Mouse (Mus musculus) erythroblast, adult 5-6 weeks (primary cell): ENCODE measurements at regions not wholly inside any gene's neighbourhood (a gene's known extent, or its start where the extent isn't known, plus 50 kb on each side); places are given as distances from the start of the nearest gene placed in this dataset.
"Not testable (repeated sequence)": the region's sequence is repeated elsewhere in the genome, so short reads cannot be mapped to it uniquely, and the experiment has no call there.

Experiments
- ATAC-seq: replicated peaks from 2 replicates; pipeline ENCODE4 v1.8.0; 2016; ENCODE audit warnings: moderate number of reproducible peaks, mild to moderate bottlenecking, moderate TSS enrichment, inconsistent platforms; ENCODE audit not compliant: poor library complexity, low FRiP score, severe bottlenecking

DNA sequence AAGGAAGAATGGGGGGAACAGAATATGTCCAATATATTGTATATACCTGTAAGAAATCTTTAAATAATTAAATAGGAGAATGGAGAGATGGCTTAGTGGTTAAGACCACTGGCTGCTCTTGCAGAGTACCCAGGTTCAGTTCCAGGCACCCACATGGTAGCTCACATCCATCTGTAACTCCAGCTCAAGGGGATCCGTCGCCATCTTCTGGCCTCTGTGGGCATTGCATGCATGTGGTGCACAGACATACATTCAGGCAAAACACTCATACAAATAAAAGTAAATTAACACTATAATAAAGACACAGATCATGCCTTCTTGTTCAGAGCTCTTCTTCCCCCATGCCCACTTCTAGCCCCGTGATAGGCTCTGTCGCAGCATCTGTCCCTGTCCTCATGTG, 132.0 kb downstream of the Tomm20 start:
- ATAC-seq: no peak

GRCm38 (mm10) chr8:126812777-126813176, 132.9 kb downstream of the Tomm20 start:
- ATAC-seq: no peak

DNA sequence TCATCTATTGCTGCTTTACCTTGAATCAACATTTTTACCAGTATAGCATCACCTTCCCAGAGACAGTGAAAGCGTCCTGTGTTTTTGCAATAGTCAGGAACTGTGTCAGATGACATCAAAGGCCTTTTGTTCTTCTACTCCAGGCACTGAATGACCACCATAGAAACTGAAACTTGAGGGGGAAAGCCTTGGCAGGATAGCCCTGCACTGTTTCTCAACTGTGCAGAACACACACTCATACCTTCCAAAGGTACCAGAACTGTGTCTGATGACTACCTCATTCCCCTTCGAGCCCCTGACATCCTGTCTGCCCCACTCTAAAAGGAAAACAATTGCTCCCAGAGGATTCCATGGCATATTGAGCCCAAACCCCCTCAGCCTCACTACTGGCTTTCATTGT, 134.3 kb downstream of the Tomm20 start:
- ATAC-seq: not testable (repeated sequence)

DNA sequence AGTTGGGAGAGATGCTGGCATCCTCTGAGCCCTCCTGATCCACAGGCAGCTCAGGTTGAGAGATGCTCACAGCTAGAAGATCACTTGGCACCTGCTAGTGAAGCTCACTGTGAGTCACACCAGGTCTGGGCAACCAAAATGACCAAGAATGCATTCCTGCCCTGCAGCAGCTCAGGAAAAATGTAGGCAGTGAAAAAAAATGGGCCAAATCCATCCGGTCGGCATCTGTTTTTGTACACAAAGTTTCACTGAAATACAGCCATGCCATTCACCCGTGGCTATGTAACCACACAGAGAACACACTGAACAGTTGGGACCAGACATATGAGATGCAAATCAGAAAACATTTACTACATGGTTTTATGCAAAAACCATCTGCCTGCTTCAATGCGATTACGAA, 135.1 kb downstream of the Tomm20 start:
- ATAC-seq: no peak

GRCm38 (mm10) chr8:126809321-126809720, 136.3 kb downstream of the Tomm20 start:
- ATAC-seq: no peak

DNA sequence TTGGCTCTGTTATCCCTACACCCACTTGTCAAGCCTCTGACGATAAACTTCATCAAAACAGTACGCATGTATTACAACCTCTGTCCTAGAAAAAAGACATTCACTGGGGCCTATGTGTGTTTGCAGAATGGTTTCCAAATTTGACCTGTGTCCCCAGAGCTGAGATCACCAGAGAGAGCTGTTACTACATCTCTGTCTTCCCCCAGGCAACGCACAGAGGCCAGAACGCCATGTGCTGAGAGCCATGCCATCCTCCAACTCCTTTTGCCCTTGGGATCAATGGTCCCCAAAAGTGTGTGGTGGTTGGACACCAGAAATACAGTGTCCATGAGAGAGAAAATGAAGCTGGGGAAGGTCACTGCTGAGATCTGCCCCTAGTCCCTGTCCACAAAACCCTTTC, 137.1 kb downstream of the Tomm20 start:
- ATAC-seq: no peak

DNA sequence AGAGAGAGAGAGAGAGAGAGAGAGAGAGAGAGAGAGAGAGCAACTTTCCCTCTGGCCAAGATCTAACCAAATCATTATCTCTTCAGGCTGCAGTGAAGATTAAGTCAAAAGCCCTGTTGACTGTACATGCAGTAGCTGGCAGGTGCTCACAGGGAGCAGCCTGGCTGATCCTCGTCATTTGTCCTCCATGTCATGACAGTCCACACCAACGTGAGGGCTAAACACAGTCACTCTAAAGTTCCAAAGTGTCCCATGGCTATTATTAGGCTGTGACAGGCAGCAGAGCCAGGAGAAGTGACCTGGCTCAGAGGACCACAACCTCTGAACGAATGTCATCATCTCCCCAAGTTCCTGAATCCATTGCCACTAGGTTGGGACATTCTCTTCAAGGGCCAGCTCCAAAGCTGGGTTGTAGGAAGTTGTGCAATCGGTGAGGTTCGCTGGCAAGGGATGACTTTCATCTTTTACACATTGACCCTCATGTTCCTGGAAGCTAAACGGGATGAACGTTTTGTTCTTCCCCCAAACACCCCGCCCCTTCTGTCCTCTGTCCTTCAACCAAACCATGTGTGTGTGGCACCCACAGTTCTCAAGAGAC, 138.4 kb downstream of the Tomm20 start:
- no peak for ATAC-seq

GRCm38 (mm10) chr8:126806591-126806990, 139.1 kb downstream of the Tomm20 start:
- ATAC-seq: no peak

DNA sequence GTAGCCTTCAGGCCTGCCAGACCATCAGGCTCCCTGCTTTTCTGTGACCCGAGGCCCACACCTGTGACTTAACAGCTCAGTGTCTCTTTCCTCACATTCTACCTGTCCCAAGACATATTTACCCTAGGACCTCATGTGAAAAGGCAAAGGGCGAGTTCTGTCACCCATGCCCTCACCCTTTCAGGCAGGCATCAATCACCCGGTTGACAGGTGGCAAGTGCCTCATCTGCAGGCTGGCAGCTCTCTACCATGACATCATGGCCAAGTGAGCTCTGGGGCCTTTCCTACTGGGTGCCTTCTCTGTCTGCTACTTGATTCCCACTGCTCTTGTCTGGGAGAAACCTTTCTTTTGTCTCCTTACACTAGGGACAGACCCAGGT, 139.5 kb downstream of the Tomm20 start:
- no peak for ATAC-seq

DNA sequence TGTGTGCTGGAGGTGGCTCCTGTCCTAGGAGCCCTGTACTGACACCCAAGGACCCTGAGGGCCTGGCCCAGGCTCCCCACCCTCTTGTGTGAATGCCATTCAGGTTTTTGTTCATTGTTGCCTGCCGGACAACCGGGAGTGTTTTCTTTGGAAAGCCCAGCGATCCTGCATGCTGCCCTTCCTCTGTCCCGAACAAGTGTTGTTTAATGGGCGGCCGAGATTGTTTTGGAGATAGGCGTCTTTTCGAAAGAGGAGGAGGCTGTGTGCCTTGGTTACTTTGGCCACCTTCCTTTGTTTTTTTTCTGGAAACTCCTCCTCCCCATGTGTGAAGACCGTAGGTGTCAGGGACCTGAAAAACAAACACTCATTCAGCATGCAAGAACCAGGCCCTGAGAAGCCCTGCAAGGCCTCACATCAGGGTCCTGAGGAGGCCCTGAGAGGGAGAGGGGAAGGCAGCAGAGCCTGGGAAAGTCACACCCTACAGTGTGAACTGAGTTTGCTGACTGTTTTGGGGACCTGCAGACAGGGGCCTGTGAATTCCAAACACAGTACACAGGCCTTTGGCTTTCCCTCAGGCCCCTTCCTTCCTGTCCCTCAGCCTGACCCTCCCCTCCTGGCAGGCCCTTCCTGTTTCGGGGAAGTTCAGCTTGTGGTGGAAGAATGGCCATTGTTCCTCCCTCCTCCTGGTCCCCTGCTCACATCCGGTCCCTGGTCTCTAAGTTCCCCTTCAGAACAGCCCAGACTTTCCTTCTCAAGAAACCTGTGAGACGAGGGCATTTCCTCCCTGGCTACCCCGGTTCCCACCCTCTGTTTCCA, 140.1 kb downstream of the Tomm20 start:
- ATAC-seq: no peak

- ATAC-seq: no peak
These were observed 141.5 kb downstream of the Tomm20 start for GRCm38 (mm10) chr8:126804115-126804514.

DNA sequence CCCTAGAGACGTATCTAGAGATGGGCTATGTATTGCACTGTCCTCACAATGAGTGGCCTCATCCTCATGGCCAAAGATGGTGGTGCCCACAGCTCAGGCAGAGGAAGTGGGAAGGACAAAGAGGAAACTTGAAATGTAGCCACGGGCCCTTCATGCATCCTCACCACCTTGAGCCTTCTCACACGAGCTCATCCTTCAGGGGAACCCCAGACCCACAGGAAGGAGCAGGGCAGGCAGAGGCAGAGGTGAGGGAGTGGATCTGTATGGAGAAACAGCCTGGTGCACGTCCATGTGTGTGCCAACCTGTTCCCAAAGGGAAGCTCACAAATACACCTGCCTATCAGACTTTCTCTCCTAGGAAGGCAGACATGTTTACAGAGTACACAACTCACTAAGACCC, 143.0 kb downstream of the Tomm20 start:
- ATAC-seq: no peak

DNA sequence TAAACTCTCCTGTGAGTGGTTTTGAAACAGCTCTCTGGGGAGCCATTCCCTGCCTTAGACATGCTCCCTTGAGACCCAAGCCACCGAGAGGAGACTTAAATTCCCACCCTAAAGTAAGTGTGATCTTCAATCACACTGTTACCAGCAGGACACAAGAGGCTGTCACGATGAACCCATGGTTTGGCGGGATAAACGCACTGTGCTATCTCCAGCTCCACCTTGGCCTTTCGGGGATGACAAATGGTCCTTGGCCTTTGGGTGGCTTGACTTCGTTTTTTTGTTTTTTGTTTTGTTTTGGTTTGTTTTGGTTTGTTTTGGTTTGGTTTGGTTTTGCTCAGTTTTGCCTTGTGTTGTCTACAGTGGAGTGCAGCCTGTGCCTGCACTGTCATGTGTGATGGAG, 144.7 kb downstream of the Tomm20 start:
- ATAC-seq: no peak

DNA sequence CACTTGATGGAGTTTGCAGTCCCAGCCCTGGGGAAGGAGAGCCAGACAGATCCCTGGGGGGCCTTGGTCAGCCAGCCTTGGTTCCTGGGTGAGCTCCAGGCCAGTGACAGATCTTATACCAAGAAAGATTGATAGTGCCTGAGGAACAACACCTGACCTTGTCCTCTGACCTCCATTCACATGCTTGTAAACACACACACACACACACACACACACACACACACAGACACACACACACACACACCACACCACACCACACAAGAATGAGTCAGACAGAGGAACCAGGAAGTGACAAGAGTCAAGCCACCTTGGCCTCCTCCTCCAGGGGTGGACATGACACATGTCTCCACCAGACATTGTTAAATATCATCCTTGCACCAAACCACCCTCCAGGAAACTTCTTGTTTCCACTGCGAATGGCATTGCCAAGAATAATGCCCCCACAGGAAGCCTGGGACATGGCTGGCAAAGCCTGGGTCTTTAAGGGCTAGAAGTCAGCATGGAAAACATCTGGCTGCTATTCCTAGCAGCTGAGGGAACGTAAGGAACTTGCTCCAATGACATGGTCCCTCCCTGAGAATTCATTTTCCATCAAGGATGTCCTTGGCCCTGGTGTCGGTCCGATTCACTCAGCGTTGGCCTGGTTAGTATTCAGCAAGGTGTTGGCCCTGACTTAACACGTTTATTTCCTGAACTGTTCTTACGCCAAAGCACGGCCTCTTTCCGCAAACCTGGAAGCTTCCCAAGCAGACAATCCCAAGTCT, 147.9 kb downstream of the Tomm20 start:
- ATAC-seq: no peak

DNA sequence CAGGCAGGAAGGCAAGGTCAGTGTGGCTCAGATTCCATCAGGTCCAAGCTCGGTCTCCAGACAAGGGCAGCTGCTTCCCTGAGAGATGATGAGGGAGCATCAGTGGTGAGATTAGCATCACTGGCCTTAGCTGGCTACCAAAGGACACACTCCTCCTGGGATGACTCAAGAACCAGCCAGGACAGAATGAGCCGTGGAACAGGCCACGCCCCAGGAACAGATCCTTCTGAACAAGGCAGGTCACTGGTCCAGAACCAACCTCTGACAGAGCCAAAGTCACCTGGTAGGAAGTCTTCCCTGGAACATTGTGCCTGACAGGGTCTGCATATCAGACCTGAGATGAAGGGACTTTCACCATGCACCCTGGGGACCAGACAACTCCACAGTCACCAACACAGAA, 152.0 kb downstream of the Tomm20 start:
- no peak for ATAC-seq

- ATAC-seq: no peak
These were observed 154.6 kb downstream of the Tomm20 start for GRCm38 (mm10) chr8:126791069-126791468.

DNA sequence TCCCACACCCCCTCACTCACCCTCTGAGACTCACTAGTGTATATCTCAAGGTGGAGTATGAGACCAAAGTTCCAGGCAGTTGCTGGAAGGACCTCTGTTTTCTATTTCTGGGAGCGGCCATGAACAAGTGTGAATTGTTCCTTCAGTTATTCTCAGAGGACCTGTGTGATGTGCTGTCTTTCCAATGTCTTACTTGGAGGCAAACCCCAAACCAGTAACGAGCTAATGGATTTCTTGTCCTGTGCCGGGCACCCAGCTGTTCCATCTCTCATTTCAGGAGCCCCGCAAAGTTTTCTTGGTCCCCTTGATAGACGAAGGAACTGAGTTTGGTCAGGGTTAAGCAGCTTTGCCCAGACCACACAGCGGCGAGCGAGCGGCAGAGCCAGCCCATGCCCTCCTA, 155.4 kb downstream of the Tomm20 start:
- ATAC-seq: no peak

GRCm38 (mm10) chr8:126789076-126789475, 156.6 kb downstream of the Tomm20 start:
- ATAC-seq: no peak

- ATAC-seq: no peak
These were observed 157.0 kb downstream of the Tomm20 start for GRCm38 (mm10) chr8:126788669-126789068.

GRCm38 (mm10) chr8:126787398-126787797, 158.2 kb downstream of the Tomm20 start:
- ATAC-seq: no peak

DNA sequence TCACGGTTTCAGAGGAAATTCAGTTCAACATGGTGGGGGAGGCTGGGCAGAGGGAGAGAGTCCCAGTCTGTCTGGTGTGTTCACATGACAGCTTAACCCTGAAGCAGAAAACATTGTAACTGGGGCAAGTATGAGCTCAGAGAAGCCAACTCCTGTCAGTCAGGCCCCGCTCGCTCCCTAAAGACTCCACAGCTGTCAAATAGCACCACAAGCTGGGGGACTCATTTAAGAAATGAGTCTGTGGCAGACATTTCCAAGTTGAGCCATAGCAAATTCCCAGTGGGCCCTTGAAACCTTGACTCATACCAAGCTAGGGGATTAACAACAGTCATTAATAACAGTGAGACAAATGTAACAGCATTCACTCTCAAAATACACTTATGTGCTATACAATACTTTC, 160.4 kb downstream of the Tomm20 start:
- no peak for ATAC-seq
